Mouse (Mus musculus): ENCODE data around the gene Ube2f.

Gene Ube2f

DNA sequence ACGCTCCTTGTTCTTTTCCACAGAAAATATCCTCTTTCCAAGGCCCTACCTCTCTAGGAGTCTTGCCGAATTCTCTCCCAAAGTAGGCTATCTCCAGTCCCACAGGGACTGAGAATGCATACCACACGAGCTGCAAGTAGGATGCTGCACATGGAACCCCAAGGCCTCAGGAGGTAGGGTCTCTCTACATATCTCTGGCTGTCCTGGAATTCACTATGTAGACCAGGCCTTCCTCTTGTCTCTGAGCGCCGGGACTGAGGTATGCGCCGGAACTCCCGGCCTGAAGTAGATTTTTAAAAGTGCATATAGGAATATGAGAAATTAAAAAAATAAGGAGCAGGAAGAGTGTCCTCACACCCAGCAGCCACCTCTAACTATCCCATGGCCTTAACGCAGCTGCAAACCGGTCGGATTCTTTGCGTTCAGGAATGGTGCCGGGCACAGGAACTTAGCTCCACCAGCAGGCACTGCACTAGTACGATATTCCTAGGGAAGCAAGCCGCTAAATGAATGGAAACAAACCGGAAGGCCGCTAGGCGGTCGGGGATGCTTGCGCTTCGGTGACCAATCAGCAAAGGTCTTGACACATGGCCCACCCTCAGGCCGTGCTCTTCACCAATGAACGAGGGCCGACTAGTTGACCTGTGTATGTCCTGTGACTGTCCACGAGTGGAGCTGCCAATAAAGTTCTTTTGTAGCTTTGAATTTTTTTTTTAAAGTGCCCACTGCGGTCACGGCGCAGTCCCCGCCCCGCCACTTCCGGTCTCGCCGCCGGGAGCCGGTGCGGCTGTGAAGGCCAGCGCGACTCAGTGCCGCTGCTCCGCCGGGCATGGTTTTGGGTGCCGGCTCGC lies at the start of gene Ube2f:
Gene Ube2f (plus strand): TSS at position 741 of the 851 bp plus-strand sequence.
- DNase-seq: peak; percentile 96

DNA sequence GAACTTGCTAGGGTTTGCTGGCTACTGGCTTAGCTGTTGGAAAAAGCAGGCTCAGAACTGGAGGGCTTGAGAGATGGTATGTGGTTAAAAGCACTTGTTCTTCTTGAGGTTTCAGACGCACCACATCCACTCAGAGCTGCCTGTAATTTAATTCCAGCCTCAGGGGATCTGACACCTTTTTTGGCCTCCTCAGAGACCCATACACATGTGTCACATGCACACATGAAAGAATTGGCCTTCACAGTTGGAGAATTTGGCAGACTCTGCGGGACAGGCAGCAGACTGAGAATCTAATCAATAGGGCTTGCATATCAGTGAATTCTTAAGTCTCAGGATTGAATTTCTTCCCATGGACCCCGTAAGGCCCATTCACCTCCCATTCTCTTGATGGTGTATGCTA lies 49.0 kb upstream of the Ube2f start:
- no peak for DNase-seq

DNA sequence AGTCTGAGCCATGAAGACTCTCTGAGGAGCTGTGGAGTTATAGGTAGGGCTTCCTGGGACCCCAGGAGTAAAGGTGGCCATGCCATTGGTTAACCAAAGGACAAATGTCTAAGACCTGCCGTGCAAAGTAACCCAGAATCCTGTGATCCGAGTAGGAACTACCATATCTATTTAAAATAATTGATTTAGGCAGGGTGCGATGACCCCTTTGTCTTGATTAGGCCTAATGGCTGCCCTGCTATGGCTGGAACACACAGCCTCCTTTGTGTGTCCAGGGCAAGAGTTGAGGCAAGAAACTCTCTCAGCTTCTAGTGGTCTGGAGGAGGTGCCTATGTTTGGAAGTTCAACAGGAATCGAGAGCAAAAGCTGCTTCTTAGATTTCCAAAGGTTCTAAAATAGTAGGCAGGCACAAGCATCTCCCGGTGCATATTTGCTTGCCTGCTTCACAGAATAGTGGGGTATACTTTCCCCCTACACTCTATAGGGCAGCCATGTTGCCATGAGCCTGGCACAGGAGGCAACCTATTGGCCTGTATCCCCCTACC lies 45.8 kb upstream of the Ube2f start:
- no peak for DNase-seq

DNA sequence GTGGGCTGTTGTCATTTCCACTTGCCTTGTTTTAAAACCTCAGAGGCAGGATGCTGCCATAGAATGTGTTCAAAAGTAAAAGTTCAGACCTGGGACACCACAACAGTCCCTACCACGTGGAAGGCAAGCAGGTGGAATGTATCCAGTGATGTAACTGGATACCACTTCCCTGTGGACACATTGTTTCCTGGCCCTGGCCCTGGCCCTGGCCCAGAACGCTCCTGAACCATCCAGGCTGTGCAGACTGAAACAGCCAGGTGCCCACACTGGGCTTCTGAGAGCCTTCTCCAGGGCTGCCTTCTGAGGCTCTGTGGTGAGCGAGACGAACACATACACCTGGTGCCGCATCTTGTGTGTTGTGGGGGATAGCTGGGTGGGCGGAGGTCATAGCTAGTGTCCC lies 44.5 kb upstream of the Ube2f start:
- DNase-seq: peak; percentile 48 to 62

DNA sequence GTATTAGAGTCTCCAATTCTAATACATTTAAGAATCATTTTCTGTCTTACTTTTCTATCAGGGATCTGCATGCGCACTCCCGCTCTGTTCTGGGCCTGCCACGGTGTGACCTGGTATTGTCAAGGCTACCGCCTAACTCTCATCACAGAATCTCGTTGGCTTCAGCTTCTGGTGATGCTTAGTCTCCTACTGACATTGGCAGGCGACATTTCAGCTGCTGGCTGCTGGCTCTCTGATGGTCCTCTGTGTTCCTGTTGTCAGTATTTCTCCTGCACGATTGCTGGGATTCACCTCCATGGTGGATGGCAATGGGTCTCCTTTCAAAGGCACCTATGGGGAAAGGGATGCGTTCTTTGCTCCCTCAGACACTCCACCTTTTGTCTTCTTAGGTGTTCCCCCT lies 43.8 kb upstream of the Ube2f start:
- DNase-seq: no peak

DNA sequence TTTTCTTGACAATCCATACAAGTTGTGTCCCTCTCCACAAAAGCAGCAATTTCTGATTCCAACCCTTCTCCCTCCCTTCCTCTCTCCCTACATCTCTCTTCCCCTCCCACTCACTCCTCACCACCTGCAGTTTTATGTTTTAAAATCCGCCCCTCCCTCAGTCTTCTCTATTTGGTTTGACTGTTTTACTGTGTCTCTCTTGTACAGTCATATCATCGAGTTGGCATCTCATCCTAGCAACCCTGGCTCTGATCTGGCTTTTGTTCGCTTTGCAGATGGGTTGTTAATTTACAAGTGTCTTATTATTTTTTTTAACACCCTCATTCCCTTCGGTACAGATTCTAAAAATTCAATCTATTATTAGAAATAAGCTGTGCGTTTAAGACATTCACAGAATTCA lies 43.2 kb upstream of the Ube2f start:
- no peak for DNase-seq

DNA sequence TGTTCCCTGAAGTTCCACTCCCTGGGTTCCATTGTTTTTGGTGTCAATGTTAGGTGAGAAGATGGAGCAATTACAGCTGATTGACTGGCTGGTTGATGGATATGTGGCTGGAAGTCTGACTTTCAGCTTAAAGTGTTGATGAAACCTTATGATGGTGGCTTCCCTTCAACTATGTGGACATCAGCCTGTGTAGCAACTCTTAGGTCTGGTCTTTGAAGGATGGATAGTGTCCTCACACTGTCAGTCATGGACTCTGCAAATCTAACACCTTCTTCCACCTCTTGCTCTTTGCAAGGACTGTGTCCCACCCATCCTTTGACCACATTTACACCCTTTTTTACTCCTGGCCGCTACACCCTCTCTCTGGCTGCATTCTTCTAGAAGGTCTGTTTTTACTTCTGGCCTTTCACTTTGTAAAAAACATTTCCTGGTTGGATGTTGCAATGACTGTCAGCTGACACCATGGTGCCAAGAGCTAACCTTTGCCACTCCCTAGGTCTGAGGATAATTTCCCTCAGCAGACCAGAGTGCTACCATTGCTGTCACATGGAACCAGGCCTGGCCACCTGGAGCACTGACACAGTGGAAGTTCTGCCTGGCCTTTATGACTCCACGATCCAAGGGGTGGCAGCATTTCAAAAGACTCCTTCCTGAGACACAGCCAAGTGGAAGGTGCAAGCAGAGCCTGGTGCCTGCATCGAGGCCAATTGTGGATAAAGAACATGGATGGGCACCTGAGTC lies 42.6 kb upstream of the Ube2f start:
- peak; percentile 55 to 66 for DNase-seq

DNA sequence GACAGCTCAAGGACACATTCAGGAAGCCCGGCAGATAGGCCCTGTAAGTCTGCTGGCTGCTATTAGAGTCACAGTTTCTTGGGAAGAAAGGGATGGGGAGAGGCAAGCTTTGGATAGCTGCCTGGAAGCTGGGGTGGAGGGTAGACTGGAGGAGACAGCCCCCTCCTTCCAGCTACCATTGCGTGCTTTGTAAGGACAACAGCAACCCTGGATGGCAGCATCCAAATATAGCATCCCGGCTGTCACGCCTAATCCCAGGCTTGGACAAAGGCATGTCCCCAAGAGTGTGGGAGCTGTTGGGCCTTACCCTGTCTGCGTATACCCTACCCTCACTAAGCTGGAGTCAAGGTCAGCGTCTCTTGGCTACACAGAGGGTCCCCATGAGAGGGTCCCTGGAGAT lies 40.8 kb upstream of the Ube2f start:
- no peak for DNase-seq

DNA sequence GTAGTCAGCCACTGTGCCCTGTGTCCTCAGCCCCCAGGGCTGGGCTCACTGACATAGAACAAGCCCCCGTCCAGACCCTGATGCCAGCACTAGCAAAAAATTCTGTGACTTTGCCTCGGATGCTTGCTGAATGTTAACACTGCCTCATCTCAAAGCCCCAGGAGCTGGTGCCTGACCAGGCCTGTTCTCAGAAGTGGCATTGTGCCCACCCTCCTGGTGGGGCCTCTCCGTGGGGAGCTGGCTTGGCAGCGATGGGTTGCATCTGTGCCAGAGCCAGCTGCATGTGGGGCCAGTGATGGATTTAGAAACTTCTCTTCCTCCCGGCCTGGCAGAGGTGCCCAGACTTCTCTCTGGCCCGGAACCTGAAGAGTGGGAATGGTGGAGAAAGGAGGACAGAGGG lies 40.3 kb upstream of the Ube2f start:
- peak; percentile 21 to 32 for DNase-seq

DNA sequence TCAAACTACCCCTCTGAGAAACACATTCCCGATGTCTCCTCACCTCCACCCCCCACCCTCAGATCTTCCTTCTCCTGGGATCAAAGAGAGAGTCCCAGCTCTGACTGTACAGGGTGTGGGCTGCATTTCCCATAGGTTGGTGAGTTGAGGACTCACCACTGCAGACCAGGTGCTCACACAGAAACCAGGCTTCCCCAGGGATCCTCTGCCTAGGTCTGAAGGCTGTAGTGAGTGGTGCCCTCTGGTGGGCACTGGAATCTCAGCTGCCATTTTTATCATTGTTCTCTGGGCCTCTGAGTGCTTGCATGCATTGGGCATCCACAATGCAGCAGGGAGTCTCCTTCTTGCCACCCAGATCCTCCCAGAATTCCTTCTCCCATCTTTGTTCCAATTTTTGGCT lies 39.0 kb upstream of the Ube2f start:
- DNase-seq: peak; percentile 41 to 56

DNA sequence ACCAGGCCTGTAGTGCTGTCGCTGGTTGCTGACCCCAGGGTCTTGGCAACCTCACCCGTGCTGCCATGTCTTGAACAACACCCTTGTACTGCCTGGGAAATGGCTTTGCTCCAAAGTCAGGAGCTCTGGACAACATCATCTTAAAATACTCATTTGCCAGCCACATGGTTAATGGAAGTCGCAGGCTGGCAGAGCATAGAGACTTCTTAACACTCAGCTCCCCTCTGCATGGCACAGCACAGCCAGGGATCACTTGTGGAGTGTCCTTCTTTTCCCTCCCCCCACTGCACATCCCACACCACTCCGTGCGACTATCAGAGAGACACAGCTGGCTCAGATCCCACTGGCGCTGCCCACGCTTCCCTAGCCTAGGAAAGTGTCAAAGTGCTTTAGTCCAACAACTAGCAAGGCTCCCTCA lies 38.5 kb upstream of the Ube2f start:
- DNase-seq: no peak

DNA sequence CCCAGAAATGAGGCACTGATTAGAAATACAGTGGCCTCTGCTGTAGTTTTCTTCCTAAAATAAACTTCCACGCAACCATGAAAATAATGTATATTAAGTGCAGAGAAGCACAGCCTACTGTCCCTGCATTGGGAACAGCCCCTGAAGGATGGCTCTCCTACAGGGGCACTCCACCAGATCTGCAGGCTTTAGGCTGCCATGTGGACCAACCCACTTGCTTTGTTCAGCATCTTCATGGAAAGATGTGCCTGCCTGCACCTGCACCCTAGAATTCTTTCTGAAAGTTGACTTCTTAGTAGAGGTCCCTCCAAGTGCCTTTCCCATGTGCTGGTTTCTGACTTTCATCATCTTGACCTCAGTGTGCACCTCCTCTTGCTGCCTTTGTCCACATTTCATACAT lies 34.8 kb upstream of the Ube2f start:
- no peak for DNase-seq

DNA sequence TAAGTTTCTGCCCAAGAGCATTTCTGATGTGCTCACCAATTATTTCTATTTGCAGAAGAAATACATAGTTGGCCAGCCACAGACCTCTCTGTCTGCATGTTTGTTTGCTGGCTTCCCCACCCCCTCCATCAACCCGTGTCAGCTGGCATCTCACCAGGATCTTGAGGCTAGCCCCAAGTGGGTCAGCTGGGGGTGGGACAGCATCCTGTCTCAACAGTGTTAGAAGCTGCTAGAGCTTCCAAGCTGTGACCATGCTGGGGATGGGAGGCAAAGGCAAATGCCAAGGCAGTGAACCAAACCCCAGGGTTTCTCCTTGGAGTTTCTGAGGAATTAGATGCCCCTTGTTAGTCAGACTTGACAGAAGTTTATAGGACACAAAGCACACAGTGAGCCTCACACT lies 34.1 kb upstream of the Ube2f start:
- no peak for DNase-seq

DNA sequence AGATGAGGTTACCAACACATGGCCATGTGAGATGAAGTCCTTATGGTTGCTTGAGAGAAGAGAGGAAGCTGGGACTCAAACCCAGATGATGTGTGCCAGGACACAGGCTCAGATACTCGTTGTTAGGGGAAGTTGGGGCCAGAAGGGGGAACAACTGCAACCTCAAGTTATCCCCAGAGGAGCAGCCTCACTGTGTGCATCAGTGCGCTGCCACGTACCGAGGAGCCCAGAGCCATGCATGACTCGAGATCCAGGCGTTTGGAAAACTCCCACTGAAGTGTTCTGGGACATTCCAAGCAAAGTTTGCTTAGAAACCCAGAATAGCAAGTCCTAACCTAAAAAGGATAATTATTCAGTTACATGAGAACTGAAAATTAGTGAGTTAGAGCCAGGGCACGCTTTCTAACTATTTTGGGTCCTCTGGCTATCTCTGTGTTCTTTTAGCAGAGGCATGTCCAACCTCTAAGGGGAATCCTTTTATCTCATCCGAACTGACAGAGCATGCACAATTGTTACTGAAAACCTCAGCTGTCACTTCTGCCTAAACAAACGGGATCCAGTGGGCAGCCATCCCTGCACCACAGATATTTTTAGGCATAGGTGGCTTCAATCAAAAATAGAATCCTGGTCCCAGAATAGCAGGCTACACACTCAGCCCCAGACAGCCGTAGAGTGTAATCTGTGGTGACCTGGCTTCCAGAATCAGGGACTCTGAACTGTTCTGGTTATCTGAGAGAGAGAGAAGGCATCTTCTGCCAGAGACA lies 33.4 kb upstream of the Ube2f start:
- no peak for DNase-seq

DNA sequence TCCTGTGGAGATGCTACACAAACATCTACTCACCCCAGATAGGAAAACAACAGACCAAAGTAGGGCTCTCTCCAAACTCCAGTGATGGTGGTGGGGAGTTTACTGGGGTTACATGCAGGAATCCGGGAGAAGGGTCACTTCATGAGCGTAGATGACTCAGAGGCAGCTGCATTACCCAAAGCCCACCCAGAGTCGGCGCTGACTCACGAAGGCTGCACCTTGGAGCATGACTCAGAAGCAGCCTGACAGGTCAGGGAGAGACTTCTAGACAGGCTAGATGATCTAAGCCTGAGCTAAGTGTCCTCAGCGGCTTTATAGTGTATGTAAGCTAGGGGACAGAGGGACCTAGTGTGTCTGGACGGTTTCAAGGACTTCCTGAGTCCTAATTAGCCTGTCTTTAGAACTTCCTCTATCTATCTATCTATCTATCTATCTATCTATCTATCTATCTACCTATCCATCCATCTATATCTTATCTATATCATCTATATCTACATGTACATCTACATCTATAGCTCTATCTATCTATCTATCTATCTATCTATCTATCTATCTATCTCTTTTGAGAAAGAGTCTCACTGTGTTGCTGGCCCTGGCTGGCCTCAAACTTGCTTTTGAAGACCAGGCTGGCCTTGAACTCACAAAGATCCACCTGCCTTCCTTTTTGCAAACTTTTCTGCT lies 30.3 kb upstream of the Ube2f start:
- no peak for DNase-seq

DNA sequence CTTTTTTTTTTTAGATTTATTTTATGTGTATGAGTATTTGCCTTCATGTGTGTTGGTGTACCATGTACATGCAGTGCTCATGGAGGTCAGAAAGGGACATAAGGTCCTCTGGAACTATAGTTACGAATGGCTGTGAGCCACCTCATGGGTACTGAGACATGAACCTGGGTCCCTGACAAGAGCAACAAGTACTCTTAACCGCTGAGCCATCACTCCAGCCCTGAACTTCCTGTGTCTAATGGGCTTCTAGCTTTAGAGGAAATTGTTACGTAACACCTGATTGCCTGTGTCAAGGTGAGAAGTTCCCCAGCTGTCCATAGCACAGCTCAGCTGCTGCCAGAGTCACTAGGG lies 29.8 kb upstream of the Ube2f start:
- peak; percentile 21 to 31 for DNase-seq

DNA sequence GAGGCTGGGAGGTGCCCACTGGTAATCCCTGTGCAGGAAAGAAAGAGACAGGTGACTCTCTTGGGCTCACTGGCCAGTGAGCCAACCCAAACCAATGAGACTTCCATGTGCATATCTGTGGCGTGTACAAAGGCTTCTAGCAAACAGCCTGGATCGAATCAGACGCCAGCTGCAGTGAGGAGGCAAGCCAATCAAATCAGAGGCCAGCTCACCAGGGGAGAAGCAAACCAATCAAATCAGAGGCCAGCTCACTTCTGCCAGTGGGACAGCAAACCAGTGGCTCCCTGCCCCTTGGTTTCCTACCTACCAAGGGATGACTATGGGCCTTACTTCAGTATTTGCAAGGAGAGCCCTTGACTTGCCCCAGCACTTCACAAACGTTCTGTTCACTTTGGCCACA lies 23.5 kb upstream of the Ube2f start:
- DNase-seq: no peak

DNA sequence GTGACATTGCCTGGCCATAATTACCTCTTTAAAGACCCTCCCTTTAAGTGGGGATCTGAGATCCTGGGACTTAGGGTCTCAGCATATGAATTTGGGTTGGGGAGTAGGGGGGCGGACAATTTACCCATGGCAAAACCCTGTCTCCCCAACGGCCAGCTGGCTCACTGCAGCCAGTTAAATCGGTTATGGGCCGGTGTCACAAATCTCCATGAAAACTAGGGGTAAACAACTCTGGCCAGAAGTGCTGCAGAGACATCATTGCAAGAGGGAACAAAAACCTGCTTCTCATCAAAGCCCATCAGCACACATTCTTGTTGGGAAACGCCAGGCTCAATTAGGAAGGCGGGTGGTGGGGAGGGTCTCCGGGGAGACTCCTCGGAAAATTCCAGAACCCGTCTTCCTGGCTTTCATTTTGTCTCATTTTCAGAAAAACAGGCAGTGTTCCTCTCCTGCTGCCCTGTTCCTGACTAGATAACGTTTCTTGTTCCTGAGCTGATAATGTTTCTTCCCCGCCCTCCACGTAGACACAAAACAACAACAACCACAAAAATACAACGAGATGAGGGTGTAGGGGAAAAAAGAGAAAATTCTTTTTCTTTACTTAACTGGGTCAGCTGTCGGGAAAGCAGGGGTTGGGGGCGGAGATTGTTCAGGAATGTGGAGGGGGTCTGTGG lies 22.6 kb upstream of the Ube2f start:
- no peak for DNase-seq

DNA sequence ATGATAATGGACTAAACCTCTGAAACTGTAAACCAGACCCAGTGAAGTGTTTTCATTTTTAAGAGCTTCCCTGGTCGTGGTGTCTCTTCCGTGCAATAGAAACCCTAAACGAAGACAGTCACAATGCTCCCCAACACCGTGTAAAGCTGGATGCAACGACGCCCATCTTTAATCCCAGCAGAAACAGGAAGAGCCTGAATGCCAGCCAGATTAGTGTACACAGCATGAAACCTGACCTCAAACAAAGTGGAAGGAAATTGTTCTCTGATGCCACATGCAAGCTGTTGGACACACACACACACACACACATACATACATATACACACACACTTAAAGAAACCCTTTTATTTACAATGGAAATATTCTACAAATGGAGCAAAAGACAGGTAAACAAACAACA lies 19.0 kb upstream of the Ube2f start:
- DNase-seq: no peak

DNA sequence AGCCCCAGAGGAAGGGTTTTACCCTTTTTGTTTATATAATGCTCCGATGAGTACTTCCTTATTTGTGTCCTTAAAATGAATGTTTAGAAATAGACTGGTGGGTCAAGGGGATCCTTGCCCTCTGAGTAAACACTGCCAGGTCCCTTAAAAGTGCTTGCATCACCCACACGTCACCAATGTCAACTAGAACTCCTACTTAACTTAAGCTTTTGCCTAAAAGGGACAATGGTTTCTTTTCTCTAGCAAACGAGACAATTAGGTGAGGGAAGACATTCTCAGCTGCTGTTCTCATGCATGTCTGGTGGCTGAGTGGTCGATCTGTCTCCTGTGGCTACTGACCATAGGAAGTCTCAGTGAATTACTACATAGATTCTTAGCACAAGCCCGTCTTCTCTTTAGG lies 18.2 kb upstream of the Ube2f start:
- peak; percentile 54 to 75 for DNase-seq

DNA sequence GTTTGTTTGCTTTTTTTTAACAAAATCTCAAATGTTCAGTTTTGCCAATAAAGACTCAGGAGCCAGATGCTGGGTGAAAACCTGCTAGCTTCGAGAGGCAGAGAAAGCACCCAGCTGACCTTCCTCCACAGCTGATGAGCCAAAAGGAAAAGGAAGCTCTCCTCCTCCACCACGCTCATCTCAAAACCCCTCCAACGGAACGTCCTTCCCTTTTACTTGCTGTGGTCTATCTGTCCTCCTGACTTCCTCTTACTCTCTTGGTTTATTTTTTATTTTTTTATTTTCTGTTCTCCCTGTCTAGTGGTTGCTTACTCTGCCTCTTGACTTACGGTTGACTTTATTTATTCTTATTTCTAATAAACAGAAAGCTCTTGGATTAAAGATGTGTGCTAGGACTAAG lies 14.7 kb upstream of the Ube2f start:
- DNase-seq: no peak

DNA sequence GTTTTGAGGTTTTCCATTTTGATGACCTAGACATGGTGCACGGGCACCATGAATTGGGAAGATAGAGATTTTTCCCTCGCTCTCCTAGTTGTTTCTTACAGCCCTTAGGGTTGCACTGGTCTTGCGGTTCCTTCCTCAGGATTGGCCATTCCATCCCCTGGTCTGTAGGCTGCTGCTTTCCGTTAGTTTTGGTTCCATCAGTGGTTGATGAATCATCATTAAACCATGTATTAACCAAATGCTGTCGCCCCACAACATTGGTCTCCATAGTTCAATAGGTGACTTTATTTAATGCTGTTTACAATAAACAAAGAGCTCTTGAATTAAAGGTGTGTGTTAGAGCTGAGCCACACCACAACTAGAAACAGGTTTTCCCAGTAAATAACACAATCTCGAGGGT lies 12.4 kb upstream of the Ube2f start:
- DNase-seq: no peak
